Mouse (Mus musculus): ENCODE results near the gene Ccdc182.

Ccdc182 gene

GRCm38 (mm10) chr11:88328813-88329595 lies 35.1 kb downstream of the Ccdc182 start:
- no peak for DNase-seq (ENCODE audit: low spot score in 2 of 2)

GRCm38 (mm10) chr11:88330799-88331198 lies 36.9 kb downstream of the Ccdc182 start:
- DNase-seq (ENCODE audit: low spot score in 2 of 2), result peak in 1 of 2 experiments; percentile 18

- no peak for DNase-seq (ENCODE audit: low spot score in 2 of 2)
Observed at GRCm38 (mm10) chr11:88331722-88332121, 37.9 kb downstream of the Ccdc182 start.

GRCm38 (mm10) chr11:88332309-88332934 lies 38.6 kb downstream of the Ccdc182 start:
- DNase-seq (ENCODE audit: low spot score in 2 of 2), result no peak

GRCm38 (mm10) chr11:88334893-88335292 lies 41.0 kb downstream of the Ccdc182 start:
- no peak for DNase-seq (ENCODE audit: low spot score in 2 of 2)

GRCm38 (mm10) chr11:88337926-88338325 lies 44.1 kb downstream of the Ccdc182 start:
- DNase-seq (ENCODE audit: low spot score in 2 of 2), result no peak

All from heart, adult 9 months (tissue).